Mouse (Mus musculus): ENCODE measurements around the gene Ifnar1.

DNA sequence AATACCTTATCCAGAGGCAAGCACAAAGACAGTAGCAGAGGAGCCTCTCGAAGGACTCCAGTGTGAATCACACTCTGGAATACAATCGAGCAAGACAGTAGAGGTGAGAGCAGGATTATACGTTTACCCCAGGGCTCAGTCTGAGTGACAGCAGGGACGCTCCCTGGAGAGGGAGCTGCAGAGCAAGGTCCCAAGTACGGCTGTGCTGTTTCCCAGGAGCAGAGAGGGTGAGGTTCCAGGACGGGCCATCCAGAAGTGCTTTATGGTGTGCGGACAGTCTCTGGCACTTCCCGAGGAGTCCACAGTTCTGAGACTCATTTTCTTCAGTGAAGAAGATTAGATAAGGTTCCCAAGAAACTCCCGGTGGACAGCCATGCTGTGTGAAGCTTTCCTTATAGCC, 67.0 kb downstream of the Ifnar1 start:
- TF ChIP-seq POLR2A (IDR thresholded peaks at IDR 0.05; ENCODE audit: borderline replicate concordance, control insufficient read depth, low read depth, low read length) (no peak), CTCF (IDR thresholded peaks at IDR 0.05; ENCODE audit: control insufficient read depth, insufficient read depth, low read length) (no peak)

Data from bone marrow, adult 2 months (tissue).